Mouse (Mus musculus) MEL (cell line): ENCODE results near the gene Ednrb.

Source experiments
- CTCF ChIP-seq, 3 experiments: IDR thresholded peaks in 2 of 3; conservative IDR thresholded peaks in 1 of 3; 2 replicates each; pipeline ENCODE4 v1.5.1; 2011 to 2012; ENCODE audit warnings: low read length in 3 of 3, low read depth in 2 of 3, mild to moderate bottlenecking in 2 of 3, improper control_type of control experiment in 1 of 3, inconsistent platforms in 1 of 3, mixed read lengths in 1 of 3, moderate library complexity in 1 of 3; ENCODE audit not compliant: control insufficient read depth in 1 of 3, insufficient read depth in 1 of 3, poor library complexity in 1 of 3, severe bottlenecking in 1 of 3
- E2F4 ChIP-seq: IDR thresholded peaks from 2 replicates; pipeline ENCODE4 v1.6.1; 2011; ENCODE audit warnings: low read depth, low read length, improper control_type of control experiment, borderline replicate concordance
- ELF1 ChIP-seq: IDR thresholded peaks from 2 replicates; pipeline ENCODE4 v1.6.1; 2014; ENCODE audit warnings: low read depth, mild to moderate bottlenecking, inconsistent platforms, low read length, improper control_type of control experiment, moderate library complexity
- EP300 ChIP-seq, 2 experiments: IDR thresholded peaks; 2 replicates each; pipeline ENCODE4 v1.6.1; 2011; ENCODE audit warnings: improper control_type of control experiment in 2 of 2, low read length in 2 of 2, low read depth in 1 of 2, mild to moderate bottlenecking in 1 of 2
- JUND ChIP-seq: IDR thresholded peaks from 2 replicates; pipeline ENCODE4 v1.6.1; 2011; ENCODE audit warnings: low read depth, mild to moderate bottlenecking, improper control_type of control experiment, low read length
- MAFK ChIP-seq: IDR thresholded peaks from 2 replicates; pipeline ENCODE4 v1.6.1; 2011; ENCODE audit warnings: low read depth, mild to moderate bottlenecking, low read length, improper control_type of control experiment, borderline replicate concordance
- MAX ChIP-seq: IDR thresholded peaks from 2 replicates; pipeline ENCODE4 v1.6.1; 2011; ENCODE audit warnings: low read length, improper control_type of control experiment
- MYC ChIP-seq: IDR thresholded peaks from 2 replicates; pipeline ENCODE4 v1.6.1; 2011; ENCODE audit warnings: low read depth, mild to moderate bottlenecking, low read length, improper control_type of control experiment, moderate library complexity
- POLR2A ChIP-seq, 2 experiments: IDR thresholded peaks; 2 replicates each; pipeline ENCODE4 v1.6.1; 2011 to 2012; ENCODE audit warnings: low read length in 2 of 2, mild to moderate bottlenecking in 2 of 2, control low read depth in 1 of 2, improper control_type of control experiment in 1 of 2, low read depth in 1 of 2, moderate library complexity in 1 of 2; ENCODE audit not compliant: control insufficient read depth in 1 of 2, insufficient read depth in 1 of 2, poor library complexity in 1 of 2
- RCOR1 ChIP-seq: IDR thresholded peaks from 2 replicates; pipeline ENCODE4 v1.6.1; 2012; ENCODE audit warnings: low read depth, mild to moderate bottlenecking, inconsistent platforms, low read length, improper control_type of control experiment
- TAL1 ChIP-seq: IDR thresholded peaks from 2 replicates; pipeline ENCODE4 v1.6.1; 2012; ENCODE audit warnings: mild to moderate bottlenecking, inconsistent platforms, low read length, moderate library complexity, mixed read lengths
- TBP ChIP-seq: IDR thresholded peaks from 2 replicates; pipeline ENCODE4 v1.8.0; 2011; ENCODE audit warnings: low read depth, low read length, improper control_type of control experiment
- USF1 ChIP-seq: IDR thresholded peaks from 2 replicates; pipeline ENCODE4 v1.6.1; 2014; ENCODE audit warnings: low read depth, mild to moderate bottlenecking, inconsistent platforms, low read length, improper control_type of control experiment, moderate library complexity
- ZKSCAN1 ChIP-seq: IDR thresholded peaks from 2 replicates; pipeline ENCODE4 v1.6.1; 2012; ENCODE audit warnings: low read depth, mild to moderate bottlenecking, inconsistent platforms, low read length, improper control_type of control experiment, moderate library complexity

DNA sequence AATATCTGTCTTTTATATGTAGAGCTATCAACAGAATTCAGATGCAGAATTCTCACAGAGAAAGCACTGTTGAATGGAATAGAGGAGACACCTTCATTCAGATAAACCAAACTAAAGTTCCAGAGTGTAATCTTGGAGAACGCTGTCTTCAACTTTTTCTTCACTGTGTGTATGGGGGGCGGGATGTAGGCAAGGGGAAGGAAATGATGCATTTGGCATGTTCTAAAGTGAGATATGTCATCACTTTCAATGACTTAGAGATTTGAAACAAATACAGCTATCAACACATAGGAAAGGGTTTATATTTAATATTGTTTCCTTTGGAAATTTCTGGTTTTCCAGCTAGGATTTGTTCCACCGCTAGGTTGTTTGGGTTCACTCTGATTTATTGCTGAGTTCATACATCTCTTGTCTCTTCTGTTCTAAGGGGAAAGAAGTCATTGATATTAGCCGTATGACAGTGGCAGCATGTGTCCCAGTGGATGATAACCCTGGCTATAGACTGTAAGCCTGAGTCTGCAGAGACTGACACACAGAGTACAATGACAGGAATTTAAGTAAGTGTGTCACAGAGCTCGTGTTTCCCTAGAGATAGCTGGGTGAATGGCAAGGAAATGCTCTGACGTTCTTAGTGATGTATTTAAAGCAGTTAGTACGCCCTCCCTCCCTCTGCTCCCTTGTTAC, 40.8 kb upstream of the Ednrb start:
- no peak for TF ChIP-seq CTCF (IDR thresholded peaks at IDR 0.05 in 2 of 3, conservative IDR thresholded peaks at IDR 0.05 in 1 of 3; ENCODE audit: control insufficient read depth in 1 of 3, insufficient read depth in 1 of 3, low read depth in 2 of 3, low read length in 3 of 3, poor library complexity in 1 of 3, severe bottlenecking in 1 of 3)
- no peak for TF ChIP-seq POLR2A (IDR thresholded peaks at IDR 0.05; ENCODE audit: control insufficient read depth in 1 of 2, insufficient read depth in 1 of 2, low read depth in 1 of 2, low read length in 2 of 2, poor library complexity in 1 of 2)
- TF ChIP-seq JUND = no peak
- TF ChIP-seq MAX = no peak
- no peak for TF ChIP-seq E2F4
- no peak for TF ChIP-seq USF1
- TF ChIP-seq EP300 (IDR thresholded peaks at IDR 0.05; ENCODE audit: low read depth in 1 of 2, low read length in 2 of 2) = no peak
- no peak for TF ChIP-seq MYC
- TF ChIP-seq ELF1 = no peak
- TF ChIP-seq MAFK = no peak
- TF ChIP-seq TAL1 = no peak
- TF ChIP-seq ZKSCAN1 = no peak
- no peak for TF ChIP-seq RCOR1
- TF ChIP-seq TBP = no peak
